Mouse (Mus musculus): ENCODE results near the gene Tenm4. TPM values are rescaled to one million over a fixed set of nuclear protein-coding genes. Genes with fewer than 3 reads are reported as not detected.

Tenm4 gene
- total and polyA plus RNA-seq, 3 experiments, result 0.04 to 0.38 TPM; not detected in 1

DNA sequence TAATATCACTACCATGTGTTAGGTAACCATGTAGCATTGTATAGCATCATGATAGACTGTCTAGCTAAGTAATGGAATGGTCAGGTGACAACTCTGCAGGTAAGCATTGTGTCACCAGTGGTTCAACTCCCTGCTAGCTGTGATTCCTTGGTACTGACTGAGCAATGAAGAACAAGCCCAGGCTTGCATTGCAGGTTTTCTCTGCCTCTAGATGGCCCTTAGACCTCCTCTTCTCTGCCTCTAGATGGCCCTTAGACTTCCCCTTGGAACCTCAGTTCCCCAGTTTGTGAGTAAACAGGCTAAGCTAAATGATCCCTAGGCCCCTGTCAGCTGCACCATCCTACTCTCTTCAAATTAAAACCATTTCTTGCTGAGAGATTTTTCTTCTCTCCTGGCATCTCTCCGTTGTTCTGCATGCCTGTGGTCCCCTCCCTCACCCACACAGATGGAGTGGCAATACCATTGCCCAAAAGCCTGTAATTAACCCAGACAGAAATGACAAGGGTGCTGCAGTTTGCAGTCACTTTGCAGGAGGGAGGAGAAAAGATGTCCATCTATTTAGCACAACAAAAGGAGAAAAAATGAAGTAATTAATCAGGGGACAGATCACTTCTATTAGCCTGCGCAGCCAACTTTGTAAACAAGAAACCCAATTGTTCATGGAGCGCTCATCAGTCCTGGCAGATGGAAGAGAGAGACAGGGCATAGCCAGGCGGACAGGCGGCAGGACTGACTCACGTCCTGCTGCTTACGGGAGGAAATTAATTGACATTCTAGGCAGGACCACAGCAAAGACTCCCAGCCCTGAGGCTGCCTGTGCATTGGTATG is 694.1 kb downstream of the Tenm4 start:
- no peaks in the 10 kb centered on the region for H3K4me1 ChIP-seq (ENCODE audit: insufficient read depth, low read depth, low read length)
- no peaks in the 10 kb centered on the region for H3K27me3 ChIP-seq (ENCODE audit: insufficient read depth, low read length)
- H3K9me3 ChIP-seq (replicated peaks), result no peaks in the 10 kb centered on the region
- no peak overlapping the region for H3K4me3 ChIP-seq (ENCODE audit: low read depth, low read length)
- DNase-seq (ENCODE audit: low spot score) (no peak), ATAC-seq (ENCODE audit: extremely low read depth, insufficient number of reproducible peaks, low FRiP score, poor library complexity, severe bottlenecking) (no peak)
- H3K36me3 ChIP-seq (replicated peaks), result no peaks in the 10 kb centered on the region
- TF ChIP-seq GATA1 (IDR thresholded peaks at IDR 0.05; ENCODE audit: borderline replicate concordance, low read length) (no peak), POLR2AphosphoS5 (IDR thresholded peaks at IDR 0.05; ENCODE audit: insufficient replicate concordance, low read depth, low read length) (no peak), TAL1 (conservative IDR thresholded peaks at IDR 0.05; ENCODE audit: low read depth, low read length) (no peak), GATA2 (IDR thresholded peaks at IDR 0.05; ENCODE audit: borderline replicate concordance, low read depth, low read length) (no peak), CTCF (IDR thresholded peaks at IDR 0.05; ENCODE audit: low read depth, low read length) (no peak)

GRCm38 (mm10) chr7:96869079-96869810 is 698.2 kb downstream of the Tenm4 start:
- H3K4me1 ChIP-seq (ENCODE audit: insufficient read depth, low read depth, low read length), result no peaks in the 10 kb centered on the region
- no peaks in the 10 kb centered on the region for H3K9me3 ChIP-seq (replicated peaks)
- H3K4me3 ChIP-seq (ENCODE audit: low read depth, low read length), result no peak overlapping the region
- no peaks in the 10 kb centered on the region for H3K36me3 ChIP-seq (replicated peaks)
- DNase-seq (ENCODE audit: low spot score) (no peak), ATAC-seq (ENCODE audit: extremely low read depth, insufficient number of reproducible peaks, low FRiP score, poor library complexity, severe bottlenecking) (no peak)
- TF ChIP-seq TAL1 (conservative IDR thresholded peaks at IDR 0.05; ENCODE audit: low read depth, low read length), result no peak
- no peak for TF ChIP-seq GATA1 (IDR thresholded peaks at IDR 0.05; ENCODE audit: borderline replicate concordance, low read length)
- TF ChIP-seq GATA2 (IDR thresholded peaks at IDR 0.05; ENCODE audit: borderline replicate concordance, low read depth, low read length), result no peak
- TF ChIP-seq CTCF (IDR thresholded peaks at IDR 0.05; ENCODE audit: low read depth, low read length), result no peak
- no peak for TF ChIP-seq POLR2AphosphoS5 (IDR thresholded peaks at IDR 0.05; ENCODE audit: insufficient replicate concordance, low read depth, low read length)
- H3K27me3 ChIP-seq (ENCODE audit: insufficient read depth, low read length), result no peaks in the 10 kb centered on the region

- no peak overlapping the region for H3K4me3 ChIP-seq (ENCODE audit: low read depth, low read length)
- no peaks in the 10 kb centered on the region for H3K4me1 ChIP-seq (ENCODE audit: insufficient read depth, low read depth, low read length)
- no peaks in the 10 kb centered on the region for H3K27me3 ChIP-seq (ENCODE audit: insufficient read depth, low read length)
- H3K36me3 ChIP-seq (replicated peaks), result no peaks in the 10 kb centered on the region
- ATAC-seq (ENCODE audit: extremely low read depth, insufficient number of reproducible peaks, low FRiP score, poor library complexity, severe bottlenecking), result no peak
- TF ChIP-seq TAL1 (conservative IDR thresholded peaks at IDR 0.05; ENCODE audit: low read depth, low read length) (no peak), GATA1 (IDR thresholded peaks at IDR 0.05; ENCODE audit: borderline replicate concordance, low read length) (no peak), POLR2AphosphoS5 (IDR thresholded peaks at IDR 0.05; ENCODE audit: insufficient replicate concordance, low read depth, low read length) (no peak)
- DNase-seq (ENCODE audit: low spot score), result no peak
- no peaks in the 10 kb centered on the region for H3K9me3 ChIP-seq (replicated peaks)
Measured at GRCm38 (mm10) chr7:96870473-96870872, 699.4 kb downstream of the Tenm4 start.

GRCm38 (mm10) chr7:96871031-96871430 is 700.0 kb downstream of the Tenm4 start:
- ATAC-seq (ENCODE audit: extremely low read depth, insufficient number of reproducible peaks, low FRiP score, poor library complexity, severe bottlenecking) (no peak), DNase-seq (ENCODE audit: low spot score) (no peak)
- Histone ChIP-seq H3K4me1 (ENCODE audit: insufficient read depth, low read depth, low read length) (no peaks in the 10 kb centered on the region), H3K36me3 (replicated peaks) (no peaks in the 10 kb centered on the region), H3K4me3 (ENCODE audit: low read depth, low read length) (no peak overlapping the region), H3K9me3 (replicated peaks) (no peaks in the 10 kb centered on the region), H3K27me3 (ENCODE audit: insufficient read depth, low read length) (no peaks in the 10 kb centered on the region)
- TF ChIP-seq POLR2AphosphoS5 (IDR thresholded peaks at IDR 0.05; ENCODE audit: insufficient replicate concordance, low read depth, low read length), result no peak
- TF ChIP-seq GATA2 (IDR thresholded peaks at IDR 0.05; ENCODE audit: borderline replicate concordance, low read depth, low read length), result no peak
- TF ChIP-seq CTCF (IDR thresholded peaks at IDR 0.05; ENCODE audit: low read depth, low read length), result no peak
- no peak for TF ChIP-seq TAL1 (conservative IDR thresholded peaks at IDR 0.05; ENCODE audit: low read depth, low read length)
- TF ChIP-seq GATA1 (IDR thresholded peaks at IDR 0.05; ENCODE audit: borderline replicate concordance, low read length), result no peak

DNA sequence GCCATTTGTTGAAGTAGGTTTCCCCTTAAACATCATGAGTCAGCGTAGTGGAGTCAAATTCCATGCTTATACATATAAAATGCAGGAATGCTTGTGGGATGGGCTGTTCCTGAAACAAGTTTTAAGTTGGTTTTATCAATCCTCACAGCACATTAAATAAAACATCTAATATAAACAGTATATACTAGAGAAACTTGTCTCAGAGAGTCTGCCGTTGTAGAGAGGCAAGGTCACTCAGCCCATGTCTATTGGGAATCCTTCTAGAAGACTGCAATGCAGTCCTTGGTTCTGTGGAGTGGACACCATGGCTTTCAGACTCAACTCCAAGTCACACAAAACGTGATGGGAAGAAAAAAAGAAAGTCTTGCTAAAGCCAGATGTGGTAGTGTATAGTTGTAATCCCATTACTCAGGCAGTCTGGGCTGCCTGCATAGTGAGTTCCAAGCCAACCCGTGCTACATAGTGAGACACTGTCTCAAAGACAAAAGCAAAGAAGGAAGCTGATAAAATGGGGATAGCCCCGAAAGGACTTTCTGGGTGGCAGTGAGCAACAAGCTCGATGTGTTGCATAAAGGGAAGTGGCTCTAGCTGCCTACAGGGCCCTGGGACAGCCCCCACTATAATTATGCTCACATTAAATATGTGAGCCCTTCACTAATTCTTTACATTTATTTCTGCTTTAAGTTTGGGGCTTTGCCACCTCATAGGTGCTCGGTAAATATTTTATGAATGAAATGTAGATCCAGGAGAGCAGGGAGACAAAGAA is 707.6 kb downstream of the Tenm4 start:
- TF ChIP-seq GATA1 (IDR thresholded peaks at IDR 0.05; ENCODE audit: borderline replicate concordance, low read length) (no peak), GATA2 (IDR thresholded peaks at IDR 0.05; ENCODE audit: borderline replicate concordance, low read depth, low read length) (no peak), TAL1 (conservative IDR thresholded peaks at IDR 0.05; ENCODE audit: low read depth, low read length) (no peak), POLR2AphosphoS5 (IDR thresholded peaks at IDR 0.05; ENCODE audit: insufficient replicate concordance, low read depth, low read length) (no peak), CTCF (IDR thresholded peaks at IDR 0.05; ENCODE audit: low read depth, low read length) (no peak)
- no peaks in the 10 kb centered on the region for H3K36me3 ChIP-seq (replicated peaks)
- ATAC-seq (ENCODE audit: extremely low read depth, insufficient number of reproducible peaks, low FRiP score, poor library complexity, severe bottlenecking), result no peak
- no peaks in the 10 kb centered on the region for H3K4me1 ChIP-seq (ENCODE audit: insufficient read depth, low read depth, low read length)
- no peak overlapping the region for H3K4me3 ChIP-seq (ENCODE audit: low read depth, low read length)
- no peaks in the 10 kb centered on the region for H3K27me3 ChIP-seq (ENCODE audit: insufficient read depth, low read length)
- no peak for DNase-seq (ENCODE audit: low spot score)
- H3K9me3 ChIP-seq (replicated peaks), result no peaks in the 10 kb centered on the region

GRCm38 (mm10) chr7:96879593-96879992 is 708.5 kb downstream of the Tenm4 start:
- H3K27me3 ChIP-seq (ENCODE audit: insufficient read depth, low read length), result no peaks in the 10 kb centered on the region
- no peaks in the 10 kb centered on the region for H3K4me1 ChIP-seq (ENCODE audit: insufficient read depth, low read depth, low read length)
- no peak for TF ChIP-seq GATA2 (IDR thresholded peaks at IDR 0.05; ENCODE audit: borderline replicate concordance, low read depth, low read length)
- no peak for TF ChIP-seq POLR2AphosphoS5 (IDR thresholded peaks at IDR 0.05; ENCODE audit: insufficient replicate concordance, low read depth, low read length)
- no peak for TF ChIP-seq CTCF (IDR thresholded peaks at IDR 0.05; ENCODE audit: low read depth, low read length)
- TF ChIP-seq GATA1 (IDR thresholded peaks at IDR 0.05; ENCODE audit: borderline replicate concordance, low read length), result no peak
- no peak for TF ChIP-seq TAL1 (conservative IDR thresholded peaks at IDR 0.05; ENCODE audit: low read depth, low read length)
- no peaks in the 10 kb centered on the region for H3K9me3 ChIP-seq (replicated peaks)
- H3K4me3 ChIP-seq (ENCODE audit: low read depth, low read length), result no peak overlapping the region
- DNase-seq (ENCODE audit: low spot score) (no peak), ATAC-seq (ENCODE audit: extremely low read depth, insufficient number of reproducible peaks, low FRiP score, poor library complexity, severe bottlenecking) (no peak)
- H3K36me3 ChIP-seq (replicated peaks), result no peaks in the 10 kb centered on the region

Measured in G1E (cell line).